Mouse (Mus musculus): Measurements from ENCODE around the gene Fbxo30. TPM values are rescaled to one million over a fixed set of nuclear protein-coding genes. Genes with fewer than 3 reads are reported as not detected.
"Not testable (repeated sequence)": the region's sequence is repeated elsewhere in the genome, so short reads cannot be mapped to it uniquely, and the experiment has no call there.

The Fbxo30 gene
- polyA plus RNA-seq (2012; rRNA removed), result 58.7 and 77.6 TPM in 2 replicates

GRCm38 (mm10) chr10:11280578-11281463, at the start of gene Fbxo30:
Gene Fbxo30 (plus strand): TSS chr10:11281330.
- Histone ChIP-seq H3K27ac (ENCODE audit: control insufficient read depth, insufficient read depth, low read depth, low read length) (peak within 1 kb of the TSS; percentile 98), H3K27me3 (ENCODE audit: control insufficient read depth, insufficient read depth, low read length) (no peaks in the 10 kb centered on the region), H3K4me1 (ENCODE audit: control insufficient read depth, insufficient read depth, low read length) (no peaks in the 10 kb centered on the region), H3K4me3 (ENCODE audit: control insufficient read depth, low read depth, low read length) (peak within 1 kb of the TSS; percentile 93), H3K36me3 (ENCODE audit: control insufficient read depth, insufficient read depth, low read length) (peaks cover 5% of the 10 kb centered on the region)
- TF ChIP-seq POLR2A (IDR thresholded peaks at IDR 0.05; ENCODE audit: control insufficient read depth, low read depth, low read length) (peak; percentile 81), CTCF (IDR thresholded peaks at IDR 0.05; ENCODE audit: control insufficient read depth, insufficient read depth, insufficient replicate concordance, low read depth, low read length) (peak; percentile 18; the same call in 1 of the 2 replicates)

DNA sequence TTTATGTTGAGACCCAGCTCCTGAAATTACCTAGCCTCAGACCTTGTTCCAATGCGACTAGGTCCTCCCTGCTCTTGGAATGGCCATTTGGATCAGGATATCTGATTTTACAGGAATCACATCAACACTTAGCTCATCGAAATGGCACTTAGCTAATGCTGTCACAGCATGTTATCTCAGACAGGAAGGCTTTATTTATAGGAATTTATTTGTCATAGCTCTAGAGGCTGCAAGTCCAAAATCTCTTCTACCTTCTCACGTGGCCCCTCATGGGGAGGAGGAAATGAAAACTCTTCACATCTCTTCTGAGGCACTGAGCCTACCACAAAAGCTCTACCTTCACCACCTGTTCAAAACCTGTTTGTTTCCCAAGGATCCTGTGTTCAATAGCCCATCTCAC, 47.9 kb upstream of the Fbxo30 start:
- no peak for TF ChIP-seq POLR2A (IDR thresholded peaks at IDR 0.05; ENCODE audit: control insufficient read depth, low read depth, low read length)
- no peak for TF ChIP-seq CTCF (IDR thresholded peaks at IDR 0.05; ENCODE audit: control insufficient read depth, insufficient read depth, insufficient replicate concordance, low read depth, low read length)
- H3K27ac ChIP-seq (ENCODE audit: control insufficient read depth, insufficient read depth, low read depth, low read length), result no peak overlapping the region
- H3K4me3 ChIP-seq (ENCODE audit: control insufficient read depth, low read depth, low read length), result no peak overlapping the region
- H3K27me3 ChIP-seq (ENCODE audit: control insufficient read depth, insufficient read depth, low read length), result no peaks in the 10 kb centered on the region
- no peaks in the 10 kb centered on the region for H3K4me1 ChIP-seq (ENCODE audit: control insufficient read depth, insufficient read depth, low read length)
- no peaks in the 10 kb centered on the region for H3K36me3 ChIP-seq (ENCODE audit: control insufficient read depth, insufficient read depth, low read length)

DNA sequence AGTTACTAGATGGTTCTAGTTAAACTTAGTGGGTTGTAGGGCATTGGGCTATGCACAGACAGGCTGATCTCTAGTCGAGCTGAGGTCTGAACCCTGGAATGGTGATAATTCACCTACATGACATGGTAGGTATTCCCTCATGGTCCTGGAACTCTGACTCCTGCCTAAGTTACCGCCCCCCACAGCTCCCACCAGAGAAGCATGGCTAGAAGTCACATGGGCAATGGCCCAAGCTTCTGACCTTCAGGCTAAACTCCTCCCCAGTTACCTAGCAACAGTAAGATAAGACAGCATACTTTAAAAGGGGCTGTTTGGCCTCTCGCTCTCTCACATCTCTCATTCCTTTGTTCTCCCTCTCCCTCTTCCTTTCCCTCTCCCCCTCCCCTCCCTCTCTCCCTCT, 38.1 kb upstream of the Fbxo30 start:
- not testable (repeated sequence) for H3K36me3 ChIP-seq (ENCODE audit: control insufficient read depth, insufficient read depth, low read length); H3K27ac ChIP-seq (ENCODE audit: control insufficient read depth, insufficient read depth, low read depth, low read length); H3K27me3 ChIP-seq (ENCODE audit: control insufficient read depth, insufficient read depth, low read length); H3K4me1 ChIP-seq (ENCODE audit: control insufficient read depth, insufficient read depth, low read length); H3K4me3 ChIP-seq (ENCODE audit: control insufficient read depth, low read depth, low read length)

- Histone ChIP-seq H3K36me3 (ENCODE audit: control insufficient read depth, insufficient read depth, low read length) (no peaks in the 10 kb centered on the region), H3K27ac (ENCODE audit: control insufficient read depth, insufficient read depth, low read depth, low read length) (no peak overlapping the region), H3K27me3 (ENCODE audit: control insufficient read depth, insufficient read depth, low read length) (no peaks in the 10 kb centered on the region), H3K4me1 (ENCODE audit: control insufficient read depth, insufficient read depth, low read length) (no peaks in the 10 kb centered on the region), H3K4me3 (ENCODE audit: control insufficient read depth, low read depth, low read length) (no peak overlapping the region)
- TF ChIP-seq POLR2A (IDR thresholded peaks at IDR 0.05; ENCODE audit: control insufficient read depth, low read depth, low read length) (no peak), CTCF (IDR thresholded peaks at IDR 0.05; ENCODE audit: control insufficient read depth, insufficient read depth, insufficient replicate concordance, low read depth, low read length) (no peak)
Observed at GRCm38 (mm10) chr10:11248210-11248609, 32.9 kb upstream of the Fbxo30 start.

GRCm38 (mm10) chr10:11250247-11250997, 30.7 kb upstream of the Fbxo30 start:
- Histone ChIP-seq H3K36me3 (ENCODE audit: control insufficient read depth, insufficient read depth, low read length) (no peaks in the 10 kb centered on the region), H3K27ac (ENCODE audit: control insufficient read depth, insufficient read depth, low read depth, low read length) (no peak overlapping the region), H3K4me3 (ENCODE audit: control insufficient read depth, low read depth, low read length) (no peak overlapping the region), H3K27me3 (ENCODE audit: control insufficient read depth, insufficient read depth, low read length) (no peaks in the 10 kb centered on the region), H3K4me1 (ENCODE audit: control insufficient read depth, insufficient read depth, low read length) (no peaks in the 10 kb centered on the region)
- TF ChIP-seq POLR2A (IDR thresholded peaks at IDR 0.05; ENCODE audit: control insufficient read depth, low read depth, low read length) (no peak), CTCF (IDR thresholded peaks at IDR 0.05; ENCODE audit: control insufficient read depth, insufficient read depth, insufficient replicate concordance, low read depth, low read length) (no peak)

GRCm38 (mm10) chr10:11253581-11253980, 27.5 kb upstream of the Fbxo30 start:
- H3K4me1 ChIP-seq (ENCODE audit: control insufficient read depth, insufficient read depth, low read length); H3K27ac ChIP-seq (ENCODE audit: control insufficient read depth, insufficient read depth, low read depth, low read length); H3K4me3 ChIP-seq (ENCODE audit: control insufficient read depth, low read depth, low read length); H3K27me3 ChIP-seq (ENCODE audit: control insufficient read depth, insufficient read depth, low read length); H3K36me3 ChIP-seq (ENCODE audit: control insufficient read depth, insufficient read depth, low read length): not testable (repeated sequence)

- no peak overlapping the region for H3K4me3 ChIP-seq (ENCODE audit: control insufficient read depth, low read depth, low read length)
- H3K36me3 ChIP-seq (ENCODE audit: control insufficient read depth, insufficient read depth, low read length), result no peaks in the 10 kb centered on the region
- TF ChIP-seq CTCF (IDR thresholded peaks at IDR 0.05; ENCODE audit: control insufficient read depth, insufficient read depth, insufficient replicate concordance, low read depth, low read length) (no peak), POLR2A (IDR thresholded peaks at IDR 0.05; ENCODE audit: control insufficient read depth, low read depth, low read length) (no peak)
- no peaks in the 10 kb centered on the region for H3K27me3 ChIP-seq (ENCODE audit: control insufficient read depth, insufficient read depth, low read length)
- no peak overlapping the region for H3K27ac ChIP-seq (ENCODE audit: control insufficient read depth, insufficient read depth, low read depth, low read length)
- H3K4me1 ChIP-seq (ENCODE audit: control insufficient read depth, insufficient read depth, low read length), result no peaks in the 10 kb centered on the region
Observed at GRCm38 (mm10) chr10:11260119-11260518, 21.0 kb upstream of the Fbxo30 start.

DNA sequence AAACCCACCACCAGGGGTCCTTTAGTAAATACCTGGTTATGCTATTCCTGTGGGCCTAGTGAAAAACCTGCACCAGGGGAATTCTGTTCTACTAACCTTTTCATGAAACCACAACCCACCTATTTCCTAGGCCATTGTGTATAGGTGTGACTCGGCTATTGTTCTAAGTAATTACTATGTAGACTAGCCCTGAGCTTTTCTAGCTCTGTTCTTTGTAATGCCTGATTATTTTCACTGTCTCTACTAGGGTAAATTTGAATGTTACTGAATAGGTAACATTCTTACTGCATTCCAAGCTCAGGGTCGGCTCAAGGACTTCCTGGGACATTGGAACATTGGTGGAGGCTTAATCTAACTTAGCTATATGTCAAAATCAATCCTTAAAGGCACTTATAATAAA, 18.8 kb upstream of the Fbxo30 start:
- not testable (repeated sequence) for H3K27ac ChIP-seq (ENCODE audit: control insufficient read depth, insufficient read depth, low read depth, low read length); H3K27me3 ChIP-seq (ENCODE audit: control insufficient read depth, insufficient read depth, low read length); H3K4me3 ChIP-seq (ENCODE audit: control insufficient read depth, low read depth, low read length); H3K4me1 ChIP-seq (ENCODE audit: control insufficient read depth, insufficient read depth, low read length); H3K36me3 ChIP-seq (ENCODE audit: control insufficient read depth, insufficient read depth, low read length)

GRCm38 (mm10) chr10:11263795-11264194, 17.3 kb upstream of the Fbxo30 start:
- H3K4me3 ChIP-seq (ENCODE audit: control insufficient read depth, low read depth, low read length); H3K4me1 ChIP-seq (ENCODE audit: control insufficient read depth, insufficient read depth, low read length): not testable (repeated sequence)

More at GRCm38 (mm10) chr10:11263795-11264194, 17.3 kb upstream of the Fbxo30 start:
- H3K36me3 ChIP-seq (ENCODE audit: control insufficient read depth, insufficient read depth, low read length); H3K27me3 ChIP-seq (ENCODE audit: control insufficient read depth, insufficient read depth, low read length); H3K27ac ChIP-seq (ENCODE audit: control insufficient read depth, insufficient read depth, low read depth, low read length): not testable (repeated sequence)
